Mouse (Mus musculus): ENCODE results near the gene Ptchd3. TPM values are rescaled to one million over a fixed set of nuclear protein-coding genes. Genes with fewer than 3 reads are reported as not detected.

Ptchd3 gene
- polyA plus RNA-seq, 1 experiment from 2014 or later, result not detected

- no peak overlapping the region for H3K9ac ChIP-seq (ENCODE audit: low read depth, low read length)
- H3K27ac ChIP-seq (ENCODE audit: low read length), result no peak overlapping the region
- no peaks in the 10 kb centered on the region for H3K36me3 ChIP-seq (ENCODE audit: control insufficient read depth, insufficient read depth)
- no peaks in the 10 kb centered on the region for H3K4me1 ChIP-seq (ENCODE audit: control insufficient read depth, low read depth, low read length)
- H3K27me3 ChIP-seq (ENCODE audit: control insufficient read depth, insufficient read depth, low read depth, low read length), result no peaks in the 10 kb centered on the region; the same call in 1 of the 2 replicates
- ATAC-seq (ENCODE audit: low read depth), result 0 out of 2 replicates have a peak, but pooled peaks have one; percentile 53
- H3K4me2 ChIP-seq (ENCODE audit: low read depth, low read length), result no peak overlapping the region
- H3K9me3 ChIP-seq (replicated peaks; ENCODE audit: control insufficient read depth, low read length), result no peaks in the 10 kb centered on the region
- WGBS (ENCODE audit: insufficient replicate concordance), result 59% methylated on average over 6 of the region's 6 CpGs
- H3K4me3 ChIP-seq (ENCODE audit: low read depth, low read length), result no peak overlapping the region
Measured at GRCm38 (mm10) chr11:121794591-121795199, 35.4 kb upstream of the Ptchd3 start.

DNA sequence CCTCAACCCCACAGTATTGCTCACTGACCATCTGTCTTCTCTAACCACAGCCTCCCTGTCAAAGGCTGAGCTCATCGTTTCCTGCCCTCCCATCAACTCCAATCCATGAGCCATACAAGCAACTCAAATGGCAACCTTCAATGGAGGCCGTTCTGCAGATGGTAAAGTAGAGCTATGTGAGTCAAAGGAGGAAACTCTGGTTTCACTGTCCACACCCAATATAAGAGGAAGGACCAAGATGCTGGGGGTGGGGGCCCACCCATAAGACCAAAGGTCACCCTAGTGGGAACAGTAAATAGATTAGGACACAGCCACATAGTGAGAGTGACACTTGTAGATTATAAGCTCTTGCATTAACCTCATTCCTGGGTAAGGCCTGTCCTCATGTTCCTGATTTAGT lies 34.1 kb upstream of the Ptchd3 start:
- ATAC-seq (ENCODE audit: low read depth), result no peak

DNA sequence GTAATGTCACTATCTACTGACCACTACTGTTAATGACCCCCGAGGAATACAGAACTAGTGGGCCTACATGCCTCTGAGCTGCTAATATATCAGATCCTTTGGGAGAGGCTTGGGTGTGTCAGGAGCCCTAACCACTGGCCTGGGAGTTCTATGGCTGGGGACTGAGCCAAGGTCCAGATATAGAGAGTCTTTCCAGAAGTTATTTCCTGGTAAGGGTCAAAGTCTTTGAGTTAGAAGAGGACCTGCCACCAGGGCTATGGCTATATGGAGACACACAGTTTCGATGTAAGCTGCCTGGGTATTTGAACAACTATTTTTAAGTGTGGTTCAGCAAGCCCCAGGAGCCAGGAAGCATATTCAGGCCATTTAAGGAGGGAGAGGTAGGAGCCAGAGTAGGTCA lies 31.5 kb upstream of the Ptchd3 start:
- no peak overlapping the region for H3K27ac ChIP-seq (ENCODE audit: low read length)

More for the DNA sequence above, 34.1 kb upstream of the Ptchd3 start:
- Histone ChIP-seq H3K36me3 (ENCODE audit: control insufficient read depth, insufficient read depth) (no peaks in the 10 kb centered on the region), H3K4me2 (ENCODE audit: low read depth, low read length) (no peak overlapping the region), H3K4me1 (ENCODE audit: control insufficient read depth, low read depth, low read length) (no peaks in the 10 kb centered on the region), H3K9me3 (replicated peaks; ENCODE audit: control insufficient read depth, low read length) (no peaks in the 10 kb centered on the region), H3K9ac (ENCODE audit: low read depth, low read length) (no peak overlapping the region), H3K27ac (ENCODE audit: low read length) (no peak overlapping the region), H3K27me3 (ENCODE audit: control insufficient read depth, insufficient read depth, low read depth, low read length) (no peaks in the 10 kb centered on the region; the same call in 1 of the 2 replicates), H3K4me3 (ENCODE audit: low read depth, low read length) (no peak overlapping the region)
- WGBS (ENCODE audit: insufficient replicate concordance), result 47% methylated on average over 2 of the region's 2 CpGs

DNA sequence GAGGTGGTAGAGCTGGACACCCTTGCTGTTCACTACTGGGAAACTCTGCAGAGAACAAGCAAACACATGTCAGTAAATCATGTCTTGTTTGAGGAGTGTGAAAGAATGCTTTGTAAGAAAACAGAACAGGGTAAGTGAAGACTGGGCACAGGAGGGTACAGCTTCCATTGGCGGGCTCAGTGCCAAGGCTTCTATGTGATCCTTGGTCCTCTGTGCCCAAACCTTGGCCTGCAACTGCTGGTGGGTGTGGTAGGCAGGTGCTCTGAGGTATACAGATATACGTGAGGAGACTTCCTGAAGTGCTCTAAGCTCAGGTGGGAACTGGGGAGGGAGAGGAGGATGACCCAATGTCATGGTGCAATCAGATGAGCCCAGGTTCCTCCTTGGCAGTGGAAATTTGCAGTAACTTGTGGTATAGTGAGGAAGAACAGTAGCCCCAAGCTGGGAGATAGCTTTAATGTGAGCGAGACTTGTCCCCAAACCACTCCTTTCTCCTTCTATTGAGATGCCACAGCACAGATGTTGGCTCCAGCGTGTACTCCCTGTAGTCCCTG lies 30.2 kb upstream of the Ptchd3 start:
- WGBS (ENCODE audit: insufficient replicate concordance), result 48% methylated on average over 4 of the region's 4 CpGs
- Histone ChIP-seq H3K27me3 (ENCODE audit: control insufficient read depth, insufficient read depth, low read depth, low read length) (no peaks in the 10 kb centered on the region; the same call in 1 of the 2 replicates), H3K27ac (ENCODE audit: low read length) (no peak overlapping the region), H3K4me3 (ENCODE audit: low read depth, low read length) (no peak overlapping the region), H3K4me1 (ENCODE audit: control insufficient read depth, low read depth, low read length) (no peaks in the 10 kb centered on the region), H3K36me3 (ENCODE audit: control insufficient read depth, insufficient read depth) (no peaks in the 10 kb centered on the region), H3K9me3 (replicated peaks; ENCODE audit: control insufficient read depth, low read length) (no peaks in the 10 kb centered on the region), H3K4me2 (ENCODE audit: low read depth, low read length) (no peak overlapping the region), H3K9ac (ENCODE audit: low read depth, low read length) (no peak overlapping the region)
- no peak for ATAC-seq (ENCODE audit: low read depth)

More for the DNA sequence above, 31.5 kb upstream of the Ptchd3 start:
- no peak overlapping the region for H3K4me2 ChIP-seq (ENCODE audit: low read depth, low read length)
- H3K4me1 ChIP-seq (ENCODE audit: control insufficient read depth, low read depth, low read length), result no peaks in the 10 kb centered on the region
- no peak overlapping the region for H3K4me3 ChIP-seq (ENCODE audit: low read depth, low read length)
- H3K9ac ChIP-seq (ENCODE audit: low read depth, low read length), result no peak overlapping the region
- H3K27me3 ChIP-seq (ENCODE audit: control insufficient read depth, insufficient read depth, low read depth, low read length), result no peaks in the 10 kb centered on the region; the same call in 1 of the 2 replicates
- 45% methylated on average over 2 of the region's 2 CpGs for WGBS (ENCODE audit: insufficient replicate concordance)
- no peaks in the 10 kb centered on the region for H3K36me3 ChIP-seq (ENCODE audit: control insufficient read depth, insufficient read depth)
- no peak for ATAC-seq (ENCODE audit: low read depth)
- H3K9me3 ChIP-seq (replicated peaks; ENCODE audit: control insufficient read depth, low read length), result no peaks in the 10 kb centered on the region

DNA sequence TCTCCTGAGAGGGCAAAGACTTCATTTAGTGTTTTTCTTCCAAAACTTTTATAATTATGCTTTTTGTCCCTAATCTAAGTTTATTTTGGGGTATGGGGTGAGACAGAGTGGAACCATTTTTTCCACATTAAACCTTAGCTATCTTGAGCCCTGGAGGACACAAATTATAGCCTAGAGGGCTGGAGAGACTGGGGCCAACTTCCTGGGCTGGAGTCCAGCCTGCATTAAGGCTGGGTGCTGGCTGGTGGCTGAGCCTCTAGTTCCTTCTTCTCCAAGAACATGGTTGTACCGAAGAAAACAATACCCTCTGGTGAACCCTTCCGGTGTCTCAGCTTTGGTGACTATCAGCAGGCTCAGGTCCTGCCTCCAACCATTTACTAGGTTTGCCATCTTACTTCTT lies 27.3 kb upstream of the Ptchd3 start:
- ATAC-seq (ENCODE audit: low read depth), result no peak
- Histone ChIP-seq H3K27me3 (ENCODE audit: control insufficient read depth, insufficient read depth, low read depth, low read length) (no peaks in the 10 kb centered on the region), H3K4me2 (ENCODE audit: low read depth, low read length) (no peak overlapping the region), H3K4me3 (ENCODE audit: low read depth, low read length) (no peak overlapping the region), H3K9ac (ENCODE audit: low read depth, low read length) (no peak overlapping the region), H3K27ac (ENCODE audit: low read length) (no peak overlapping the region), H3K9me3 (replicated peaks; ENCODE audit: control insufficient read depth, low read length) (no peaks in the 10 kb centered on the region), H3K4me1 (ENCODE audit: control insufficient read depth, low read depth, low read length) (no peaks in the 10 kb centered on the region), H3K36me3 (ENCODE audit: control insufficient read depth, insufficient read depth) (no peaks in the 10 kb centered on the region)
- 40% methylated on average over 2 of the region's 2 CpGs for WGBS (ENCODE audit: insufficient replicate concordance)

GRCm38 (mm10) chr11:121804258-121805027 lies 25.6 kb upstream of the Ptchd3 start:
- H3K9me3 ChIP-seq (replicated peaks; ENCODE audit: control insufficient read depth, low read length), result no peaks in the 10 kb centered on the region
- H3K27me3 ChIP-seq (ENCODE audit: control insufficient read depth, insufficient read depth, low read depth, low read length), result no peaks in the 10 kb centered on the region
- 39% methylated on average over 5 of the region's 5 CpGs for WGBS (ENCODE audit: insufficient replicate concordance)
- H3K9ac ChIP-seq (ENCODE audit: low read depth, low read length), result no peak overlapping the region
- no peaks in the 10 kb centered on the region for H3K36me3 ChIP-seq (ENCODE audit: control insufficient read depth, insufficient read depth)
- H3K4me3 ChIP-seq (ENCODE audit: low read depth, low read length), result no peak overlapping the region
- no peaks in the 10 kb centered on the region for H3K4me1 ChIP-seq (ENCODE audit: control insufficient read depth, low read depth, low read length)
- H3K4me2 ChIP-seq (ENCODE audit: low read depth, low read length), result no peak overlapping the region
- H3K27ac ChIP-seq (ENCODE audit: low read length), result no peak overlapping the region
- ATAC-seq (ENCODE audit: low read depth), result no peak; the same call in 1 of the 2 replicates

GRCm38 (mm10) chr11:121808204-121808852 lies 21.7 kb upstream of the Ptchd3 start:
- H3K4me2 ChIP-seq (ENCODE audit: low read depth, low read length), result no peak overlapping the region
- ATAC-seq (ENCODE audit: low read depth), result no peak

DNA sequence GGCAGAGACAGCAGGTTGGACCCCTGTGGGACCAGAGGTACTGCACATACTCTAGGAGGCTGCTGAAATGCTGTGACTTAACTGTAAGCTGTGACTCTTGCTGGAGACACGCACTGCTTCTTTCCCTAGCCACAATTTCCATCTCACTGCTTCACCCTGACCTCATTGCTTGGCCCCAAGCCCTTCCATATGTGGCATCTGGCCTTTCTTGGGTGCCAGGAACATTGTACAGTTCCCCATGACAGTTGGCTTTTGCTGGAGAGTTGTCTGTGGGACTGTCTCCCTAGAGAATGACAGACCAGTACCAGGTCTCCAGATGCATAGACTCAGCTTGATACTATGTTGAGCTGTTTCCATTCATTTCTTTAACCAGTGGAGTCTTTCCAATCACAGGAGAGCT lies 21.2 kb upstream of the Ptchd3 start:
- Histone ChIP-seq H3K27me3 (ENCODE audit: control insufficient read depth, insufficient read depth, low read depth, low read length) (no peaks in the 10 kb centered on the region), H3K4me2 (ENCODE audit: low read depth, low read length) (no peak overlapping the region), H3K27ac (ENCODE audit: low read length) (no peak overlapping the region), H3K9ac (ENCODE audit: low read depth, low read length) (no peak overlapping the region), H3K4me1 (ENCODE audit: control insufficient read depth, low read depth, low read length) (no peaks in the 10 kb centered on the region), H3K36me3 (ENCODE audit: control insufficient read depth, insufficient read depth) (no peaks in the 10 kb centered on the region), H3K9me3 (replicated peaks; ENCODE audit: control insufficient read depth, low read length) (no peaks in the 10 kb centered on the region), H3K4me3 (ENCODE audit: low read depth, low read length) (no peak overlapping the region)
- no peak for ATAC-seq (ENCODE audit: low read depth)
- WGBS (ENCODE audit: insufficient replicate concordance), result 30% methylated on average over 1 of the region's 1 CpGs

More at GRCm38 (mm10) chr11:121808204-121808852, 21.7 kb upstream of the Ptchd3 start:
- H3K9me3 ChIP-seq (replicated peaks; ENCODE audit: control insufficient read depth, low read length), result no peaks in the 10 kb centered on the region
- WGBS (ENCODE audit: insufficient replicate concordance), result 5% methylated on average over 4 of the region's 4 CpGs
- H3K4me3 ChIP-seq (ENCODE audit: low read depth, low read length), result no peak overlapping the region
- H3K27me3 ChIP-seq (ENCODE audit: control insufficient read depth, insufficient read depth, low read depth, low read length), result no peaks in the 10 kb centered on the region
- no peaks in the 10 kb centered on the region for H3K36me3 ChIP-seq (ENCODE audit: control insufficient read depth, insufficient read depth)
- no peaks in the 10 kb centered on the region for H3K4me1 ChIP-seq (ENCODE audit: control insufficient read depth, low read depth, low read length)
- no peak overlapping the region for H3K9ac ChIP-seq (ENCODE audit: low read depth, low read length)
- H3K27ac ChIP-seq (ENCODE audit: low read length), result no peak overlapping the region

Measured in liver, embryonic 16.5 days (tissue).